Mouse (Mus musculus) mouse embryonic stem cell (cell line): ENCODE data around the gene Tmem38a.

Source experiments
- in situ Hi-C, 2 experiments: fragments of 300-500 bp; cut with MboI; formaldehyde crosslinking; loops; 1 replicate in 1 of 2; 3 replicates in 1 of 2; pipeline ENCODE4 v1.14.3; 2019 to 2020; ENCODE audit warnings: low sequenced_read_pairs in 2 of 2, low pct_unique_long_range_greater_than_20kb in 1 of 2, mixed read lengths in 1 of 2; ENCODE audit not compliant: unreplicated experiment in 1 of 2

Gene Tmem38a

GRCm38 (mm10) chr8:72579374-72579773 is 7.5 kb downstream of the Tmem38a start:
- in situ Hi-C loops, result no loop called here

DNA sequence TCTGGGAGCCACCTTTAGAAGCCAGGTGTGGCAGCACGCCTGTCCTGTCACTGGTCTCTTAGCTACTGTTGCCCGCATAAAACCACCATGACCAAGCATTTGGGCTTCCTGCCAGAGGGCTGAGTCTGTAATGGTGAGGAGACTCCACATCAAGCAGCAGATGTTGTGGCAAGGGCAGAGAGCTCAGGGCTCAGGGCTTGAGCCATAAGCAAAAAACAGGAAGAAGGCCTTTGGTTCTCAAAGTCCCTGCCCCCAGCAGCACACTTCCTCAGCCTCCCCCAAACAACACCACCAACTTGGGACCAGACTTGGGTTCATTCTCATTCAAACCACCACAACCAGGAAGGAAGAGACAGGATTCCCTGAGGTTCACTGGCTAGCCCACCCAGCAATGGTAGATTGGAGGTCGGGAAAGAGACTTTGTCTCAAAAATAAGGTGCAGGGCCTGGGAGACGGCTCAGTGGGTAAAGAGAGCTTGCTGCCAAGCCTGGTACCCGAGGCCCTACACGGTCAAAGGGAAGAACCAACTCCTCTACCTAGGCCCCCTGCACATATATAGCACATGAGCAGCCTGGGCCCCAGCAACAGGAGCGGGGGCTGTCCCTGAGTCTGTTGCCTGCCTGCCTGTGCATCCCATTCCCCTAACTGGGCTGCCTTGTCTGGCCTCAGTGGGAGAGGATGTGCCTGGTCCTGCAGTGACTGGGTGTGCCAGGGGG is 11.4 kb downstream of the Tmem38a start:
- in situ Hi-C loops, result no loop called here

DNA sequence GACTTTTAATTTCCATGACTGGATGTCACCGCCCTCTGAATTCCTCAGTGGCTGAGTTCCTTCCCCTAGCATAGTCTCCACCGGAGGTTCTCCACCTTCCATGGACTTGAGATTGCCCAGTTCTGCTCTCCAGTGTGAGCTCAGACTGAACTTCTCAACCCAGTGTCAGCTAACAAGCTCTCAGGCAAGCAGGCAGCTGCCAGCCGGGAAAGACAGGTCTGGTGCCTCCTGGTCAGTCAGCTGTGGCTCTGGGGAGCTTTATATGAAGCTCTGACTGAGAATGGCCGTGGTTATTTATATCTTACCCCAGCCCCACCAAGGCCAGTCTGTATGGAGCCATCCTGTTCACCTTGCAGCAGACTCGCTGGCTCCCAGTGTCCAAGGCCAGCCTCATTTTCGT is 12.5 kb downstream of the Tmem38a start:
- in situ Hi-C loops, result no loop called here

- in situ Hi-C loops, result no loop called here
Observed at GRCm38 (mm10) chr8:72587806-72588205, 16.0 kb downstream of the Tmem38a start.

DNA sequence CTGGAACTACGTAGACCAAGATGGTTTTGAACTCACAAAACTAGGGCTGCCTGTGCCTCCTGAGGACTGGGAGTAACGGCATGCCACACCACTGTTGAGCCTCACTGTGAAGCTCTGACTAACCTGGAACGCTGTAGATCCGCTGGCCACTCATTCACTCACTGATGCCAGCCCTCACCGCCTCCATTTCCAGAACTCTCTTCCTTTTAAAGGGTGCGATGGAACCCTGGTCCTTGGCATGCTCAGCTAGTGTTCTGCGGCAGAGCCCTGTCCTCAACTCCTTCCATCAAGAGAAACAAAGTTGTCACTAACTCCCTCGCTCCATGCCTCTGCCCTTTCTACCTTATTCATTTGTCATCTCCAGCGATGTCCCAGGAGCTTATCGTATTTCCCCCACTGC is 17.0 kb downstream of the Tmem38a start:
- in situ Hi-C loops, result no loop called here

DNA sequence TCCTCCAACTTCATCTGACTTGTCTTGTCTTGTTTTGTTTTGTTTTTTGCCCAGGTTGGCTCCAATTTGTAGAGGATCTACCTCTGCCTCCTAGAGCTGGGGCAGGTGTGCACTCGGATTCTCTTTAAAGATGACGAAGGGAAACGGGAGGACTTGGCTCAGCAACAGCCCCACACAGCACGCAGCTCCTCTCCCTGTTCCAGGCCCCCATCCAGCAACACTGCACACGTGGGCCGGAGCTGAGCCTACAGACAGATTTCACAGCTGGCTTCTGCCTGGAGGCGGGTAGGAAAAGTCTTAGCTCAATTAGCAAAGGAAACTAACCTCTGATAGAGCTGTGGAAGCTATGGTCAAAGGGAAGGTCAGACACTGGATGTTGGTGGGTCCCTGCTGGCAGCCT is 17.4 kb downstream of the Tmem38a start:
- in situ Hi-C loops, result no loop called here

GRCm38 (mm10) chr8:72590198-72590597 is 18.3 kb downstream of the Tmem38a start:
- in situ Hi-C loops, result no loop called here
